Mouse (Mus musculus): Measurements from ENCODE around the gene Wdr48.
A peak's percentile ranks its signal among the peaks of the same experiment; 100 is the strongest.

GRCm38 (mm10) chr9:119970763-119971656 lies 76.3 kb downstream of the Wdr48 start:
- TF ChIP-seq EP300 (IDR thresholded peaks at IDR 0.05; ENCODE audit: insufficient read depth, low read depth, low read length): 0 out of 2 replicates have a peak, but pooled peaks have one; percentile 21
- no peak for TF ChIP-seq POLR2A (IDR thresholded peaks at IDR 0.05; ENCODE audit: insufficient read depth, low read depth, low read length)
- no peak for TF ChIP-seq CTCF (IDR thresholded peaks at IDR 0.05)
